Mouse (Mus musculus) bone marrow, adult 2 months (tissue): ENCODE data around the gene Dph6.

Source experiments
- CTCF ChIP-seq: fragments of 200-500 bp; IDR thresholded peaks from 2 replicates; pipeline ENCODE4 v1.5.1; 2011; ENCODE audit warnings: low read length, control low read depth; ENCODE audit not compliant: control insufficient read depth, insufficient read depth
- POLR2A ChIP-seq: fragments of 200-500 bp; IDR thresholded peaks from 2 replicates; pipeline ENCODE4 v1.6.1; 2011; ENCODE audit warnings: low read depth, mild to moderate bottlenecking, control low read depth, low read length, borderline replicate concordance; ENCODE audit not compliant: control insufficient read depth

DNA sequence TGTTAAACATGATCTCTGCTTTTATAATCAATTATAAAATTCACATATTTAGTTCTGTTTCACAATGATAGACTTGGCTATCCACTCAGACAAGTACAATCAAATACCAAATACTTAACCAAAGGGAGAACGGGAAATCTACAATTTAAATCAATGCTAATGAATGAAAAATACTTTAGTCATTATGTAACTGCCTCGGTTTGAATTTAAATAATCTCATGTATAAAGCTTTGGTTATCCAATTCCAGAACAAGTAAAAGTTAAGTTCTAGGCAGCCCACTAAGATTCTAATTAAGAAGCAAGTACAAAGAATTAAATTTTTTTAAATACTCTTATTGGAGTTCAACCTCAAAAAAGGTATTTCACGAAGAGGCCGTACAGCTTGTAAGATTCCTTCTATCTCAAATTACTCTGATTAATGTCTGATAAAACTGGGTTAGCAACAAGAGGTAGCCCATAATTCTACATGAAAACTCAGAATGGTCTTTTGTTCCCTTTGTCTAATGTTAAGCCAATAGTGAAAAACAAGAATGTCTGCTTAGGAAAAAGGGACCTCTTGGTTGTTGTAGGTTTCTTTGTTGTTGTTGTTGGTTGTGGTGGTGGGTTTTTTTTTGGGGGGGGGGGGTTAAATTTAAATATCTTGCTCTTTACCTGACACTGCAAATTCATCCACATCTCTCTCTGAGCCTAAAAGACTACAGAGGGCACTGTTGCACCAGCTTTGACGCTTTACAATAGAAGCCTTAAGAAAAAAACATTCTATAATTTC, 32.8 kb downstream of the Dph6 start:
- no peak for TF ChIP-seq CTCF
- no peak for TF ChIP-seq POLR2A
